Mouse (Mus musculus) CH12.LX (cell line): ENCODE results near the gene BC051019. TPM values are rescaled to one million over a fixed set of nuclear protein-coding genes. Genes with fewer than 3 reads are reported as not detected.

Experiments used
- DNase-seq: peaks from one replicate; pipeline ENCODE4 v3.0.0-alpha.2; 2013; ENCODE audit errors: extremely low read depth
- H3K27ac ChIP-seq: 2 replicates; pipeline ENCODE4 v1.5.1; 2012; ENCODE audit warnings: low read depth, mild to moderate bottlenecking, control low read depth, moderate library complexity; ENCODE audit not compliant: insufficient read depth
- H3K27me3 ChIP-seq: replicated peaks from 2 replicates; pipeline ENCODE3; 2012; ENCODE audit warnings: inconsistent platforms
- H3K36me3 ChIP-seq, 2 experiments: replicated peaks in 1 of 2; 2 replicates each; pipeline versions ENCODE3 to v1.6.1; 2012; ENCODE audit warnings: inconsistent platforms in 1 of 2, low read length in 1 of 2, mild to moderate bottlenecking in 1 of 2, mixed read lengths in 1 of 2, moderate library complexity in 1 of 2; ENCODE audit not compliant: control insufficient read depth in 1 of 2, insufficient read depth in 1 of 2
- H3K4me1 ChIP-seq, 2 experiments: 2 replicates each; pipeline ENCODE4 v1.6.1; 2012; ENCODE audit warnings: inconsistent platforms in 1 of 2, moderate library complexity in 1 of 2; ENCODE audit not compliant: insufficient read depth in 2 of 2, control insufficient read depth in 1 of 2
- H3K4me2 ChIP-seq: 2 replicates; pipeline ENCODE4 v1.6.1; 2012; ENCODE audit warnings: low read depth, mild to moderate bottlenecking, control low read depth; ENCODE audit not compliant: poor library complexity, insufficient read depth, severe bottlenecking
- H3K4me3 ChIP-seq, 3 experiments: fragments of 150-350 bp in 1 of 3; sonication (generic) in 1 of 3; replicated peaks in 1 of 3; 2 replicates each; pipeline versions ENCODE3 to v1.5.1; 2011 to 2012; ENCODE audit warnings: low read depth in 2 of 3, low read length in 2 of 3, mild to moderate bottlenecking in 2 of 3, moderate library complexity in 2 of 3, control low read depth in 1 of 3, improper control_type of control experiment in 1 of 3, inconsistent platforms in 1 of 3, mixed read lengths in 1 of 3; ENCODE audit not compliant: poor library complexity in 1 of 3
- H3K79me2 ChIP-seq: replicated peaks from 2 replicates; pipeline ENCODE4 v1.6.1; 2012; ENCODE audit warnings: mild to moderate bottlenecking, moderate library complexity; ENCODE audit not compliant: control insufficient read depth, poor library complexity, insufficient read depth, severe bottlenecking; ENCODE audit errors: extremely low read depth
- H3K9ac ChIP-seq: 2 replicates; pipeline ENCODE4 v1.6.1; 2012; ENCODE audit warnings: low read depth, mild to moderate bottlenecking, control low read depth, moderate library complexity; ENCODE audit not compliant: insufficient read depth
- H3K9me3 ChIP-seq: replicated peaks from 2 replicates; pipeline ENCODE3; 2012; ENCODE audit warnings: low read length, inconsistent platforms, mixed read lengths
- CHD2 ChIP-seq: IDR thresholded peaks from 2 replicates; pipeline ENCODE4 v1.6.1; 2011; ENCODE audit warnings: low read length, improper control_type of control experiment
- E2F4 ChIP-seq: IDR thresholded peaks from 2 replicates; pipeline ENCODE4 v1.6.1; 2011; ENCODE audit warnings: low read depth, low read length, improper control_type of control experiment; ENCODE audit not compliant: insufficient replicate concordance
- ETS1 ChIP-seq: conservative IDR thresholded peaks from 2 replicates; pipeline ENCODE4 v1.6.1; 2012; ENCODE audit warnings: low read depth, mild to moderate bottlenecking, inconsistent platforms, low read length, improper control_type of control experiment, moderate library complexity
- GABPA ChIP-seq: IDR thresholded peaks from 2 replicates; pipeline ENCODE4 v1.6.1; 2012; ENCODE audit warnings: low read depth, low read length, improper control_type of control experiment, inconsistent platforms; ENCODE audit not compliant: insufficient replicate concordance
- HCFC1 ChIP-seq: IDR thresholded peaks from 2 replicates; pipeline ENCODE4 v1.6.1; 2012; ENCODE audit warnings: low read depth, mild to moderate bottlenecking, inconsistent platforms, low read length, improper control_type of control experiment
- IRF4 ChIP-seq: IDR thresholded peaks from 2 replicates; pipeline ENCODE4 v1.6.1; 2014; ENCODE audit warnings: low read depth, mild to moderate bottlenecking, inconsistent platforms, low read length, improper control_type of control experiment
- JUN ChIP-seq: IDR thresholded peaks from 2 replicates; pipeline ENCODE4 v1.6.1; 2011; ENCODE audit warnings: low read depth, mild to moderate bottlenecking, low read length, improper control_type of control experiment, moderate library complexity; ENCODE audit not compliant: insufficient read depth
- JUND ChIP-seq: conservative IDR thresholded peaks from 2 replicates; pipeline ENCODE4 v1.6.1; 2011; ENCODE audit warnings: low read depth, low read length, improper control_type of control experiment
- KAT2A ChIP-seq: IDR thresholded peaks from 2 replicates; pipeline ENCODE4 v1.6.1; 2012; ENCODE audit warnings: low read length, improper control_type of control experiment, inconsistent platforms; ENCODE audit not compliant: insufficient replicate concordance
- MXI1 ChIP-seq: IDR thresholded peaks from 2 replicates; pipeline ENCODE4 v1.6.1; 2011; ENCODE audit warnings: mild to moderate bottlenecking, low read depth, low read length, improper control_type of control experiment
- MYC ChIP-seq: IDR thresholded peaks from 2 replicates; pipeline ENCODE4 v1.6.1; 2011; ENCODE audit warnings: low read depth, mild to moderate bottlenecking, improper control_type of control experiment, low read length
- NRF1 ChIP-seq: IDR thresholded peaks from 2 replicates; pipeline ENCODE4 v1.6.1; 2014; ENCODE audit warnings: low read depth, mild to moderate bottlenecking, inconsistent platforms, low read length, improper control_type of control experiment, moderate library complexity
- PAX5 ChIP-seq: IDR thresholded peaks from 2 replicates; pipeline ENCODE4 v1.6.1; 2012; ENCODE audit warnings: low read length, inconsistent platforms, mixed read lengths
- POLR2A ChIP-seq: IDR thresholded peaks from 2 replicates; pipeline ENCODE4 v1.6.1; 2011; ENCODE audit warnings: low read depth, mild to moderate bottlenecking, improper control_type of control experiment, low read length
- RAD21 ChIP-seq: IDR thresholded peaks from 2 replicates; pipeline ENCODE4 v1.6.1; 2011; ENCODE audit warnings: low read depth, mild to moderate bottlenecking, low read length, improper control_type of control experiment, moderate library complexity
- SIN3A ChIP-seq: IDR thresholded peaks from 2 replicates; pipeline ENCODE4 v1.6.1; 2012; ENCODE audit warnings: low read length, improper control_type of control experiment, inconsistent platforms
- TBP ChIP-seq: conservative IDR thresholded peaks from 2 replicates; pipeline ENCODE4 v1.6.1; 2011; ENCODE audit warnings: low read depth, low read length, improper control_type of control experiment
- UBTF ChIP-seq: IDR thresholded peaks from 2 replicates; pipeline ENCODE4 v1.6.1; 2012; ENCODE audit warnings: low read depth, mild to moderate bottlenecking, inconsistent platforms, low read length, improper control_type of control experiment, moderate library complexity
- USF1 ChIP-seq: IDR thresholded peaks from 2 replicates; pipeline ENCODE4 v1.6.1; 2014; ENCODE audit warnings: low read depth, mild to moderate bottlenecking, inconsistent platforms, low read length, improper control_type of control experiment
- ZC3H11A ChIP-seq: IDR thresholded peaks from 2 replicates; pipeline ENCODE4 v1.6.1; 2012; ENCODE audit warnings: low read depth, mild to moderate bottlenecking, inconsistent platforms, low read length, improper control_type of control experiment
- ZKSCAN1 ChIP-seq: IDR thresholded peaks from 2 replicates; pipeline ENCODE4 v1.6.1; 2012; ENCODE audit warnings: low read depth, inconsistent platforms, low read length, improper control_type of control experiment, borderline replicate concordance
- ZNF384 ChIP-seq: IDR thresholded peaks from 2 replicates; pipeline ENCODE4 v1.6.1; 2012; ENCODE audit warnings: low read depth, low read length, improper control_type of control experiment, inconsistent platforms
- dilution Hi-C: fragments of 300-500 bp; cut with MboI; formaldehyde crosslinking; loops from 2 replicates; pipeline ENCODE4 v1.14.3; 2020; ENCODE audit warnings: low sequenced_read_pairs; ENCODE audit not compliant: extremely low pct_unique_long_range_greater_than_20kb, extremely low pct_ligation_motif_present
- in situ Hi-C: fragments of 300-500 bp; cut with MboI; formaldehyde crosslinking; loops from 3 replicates; pipeline ENCODE4 v1.14.3; 2019; ENCODE audit warnings: low sequenced_read_pairs, low pct_ligation_motif_present, low pct_unique_long_range_greater_than_20kb, mixed read lengths
- polyA plus RNA-seq: library from polyadenylated mRNA; unstranded; fragments of >175 nt; gene quantifications from 2 replicates; pipeline ENCODE4 v1.2.1, GENCODE M21; 2012; ENCODE audit warnings: low read depth; ENCODE audit not compliant: insufficient read length
- total RNA-seq, 2 experiments: library from RNA; depleted of rRNA; stranded (reverse); fragments of 300-350 nt in 1 of 2; fragments of >200 nt in 1 of 2; gene quantifications; 2 replicates each; pipeline ENCODE4 v1.2.3; 2012 to 2014

Gene BC051019
- total and polyA plus RNA-seq, 3 experiments = 0.17 to 0.33 TPM; not detected in 1

- no peak for DNase-seq
- H3K27ac ChIP-seq = no peak overlapping the region
- H3K27me3 ChIP-seq = no peaks in the 10 kb centered on the region
- H3K4me3 ChIP-seq = no peak overlapping the region
- in situ Hi-C loops (no loop called here), dilution Hi-C loops (no loop called here)
- H3K36me3 ChIP-seq = no peaks in the 10 kb centered on the region
- no peaks in the 10 kb centered on the region for H3K9me3 ChIP-seq
- no peaks in the 10 kb centered on the region for H3K79me2 ChIP-seq
- no peak overlapping the region for H3K4me2 ChIP-seq
- no peaks in the 10 kb centered on the region for H3K4me1 ChIP-seq
- TF ChIP-seq PAX5 (no peak), ETS1 (no peak), IRF4 (no peak), USF1 (no peak), RAD21 (no peak), ZC3H11A (no peak), GABPA (no peak), E2F4 (no peak), NRF1 (no peak), ZNF384 (no peak)
- no peak overlapping the region for H3K9ac ChIP-seq
Observed at GRCm38 (mm10) chr7:109690101-109690500, 33.5 kb downstream of the BC051019 start.

DNA sequence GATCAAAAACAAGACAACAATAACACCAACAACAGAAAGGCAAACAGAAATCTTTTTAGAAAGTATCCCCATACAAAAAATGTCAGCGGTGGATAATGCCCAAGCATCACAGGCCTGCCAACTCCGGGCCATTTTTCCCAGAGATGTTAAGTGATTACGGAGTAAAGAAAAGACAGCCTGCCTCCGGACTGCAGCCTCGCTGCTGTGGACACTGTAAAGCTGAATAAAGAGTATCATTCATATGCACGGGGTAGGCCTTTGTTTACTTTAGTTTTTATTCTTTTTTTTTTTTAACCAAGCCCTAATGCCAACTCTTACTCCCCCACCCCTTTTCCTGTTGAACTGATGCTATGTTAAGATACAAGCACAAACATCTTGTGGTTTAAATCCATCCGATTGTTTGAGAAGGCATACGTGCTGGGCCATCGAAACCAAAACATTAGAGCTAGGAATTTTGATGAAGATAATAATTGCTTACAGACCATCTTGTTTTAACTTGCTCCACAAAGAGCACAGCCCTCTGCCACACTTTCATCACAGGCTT is 37.0 kb downstream of the BC051019 start:
- Histone ChIP-seq H3K4me1 (no peaks in the 10 kb centered on the region), H3K9ac (no peak overlapping the region), H3K4me2 (no peak overlapping the region), H3K79me2 (no peaks in the 10 kb centered on the region), H3K4me3 (no peak overlapping the region), H3K9me3 (no peaks in the 10 kb centered on the region), H3K27me3 (no peaks in the 10 kb centered on the region), H3K27ac (no peak overlapping the region), H3K36me3 (no peaks in the 10 kb centered on the region)
- TF ChIP-seq JUN (no peak), SIN3A (no peak), IRF4 (no peak), MYC (no peak), PAX5 (no peak), ZKSCAN1 (no peak), TBP (no peak), UBTF (no peak), USF1 (no peak), RAD21 (no peak), CHD2 (no peak), POLR2A (no peak), KAT2A (no peak), MXI1 (no peak), JUND (no peak), HCFC1 (no peak), ZC3H11A (no peak), NRF1 (no peak), GABPA (no peak)
- in situ Hi-C loops = no loop called here
- no peak for DNase-seq
- dilution Hi-C loops = no loop called here
